Mouse (Mus musculus) cerebellum, adult 11-12 months (tissue): ENCODE measurements around the gene Caml.
"Not testable (repeated sequence)": the region's sequence is repeated elsewhere in the genome, so short reads cannot be mapped to it uniquely, and the experiment has no call there.

Experiments used
- DNase-seq: peaks from one replicate; pipeline ENCODE4 v3.0.0; 2022

The Caml gene

GRCm38 (mm10) chr13:55622156-55622648, 603 bp upstream of the Caml start:
- DNase-seq: not testable (repeated sequence)

GRCm38 (mm10) chr13:55634639-55635127, 11.9 kb downstream of the Caml start, which contains the start of gene Ddx46:
Gene Ddx46, plus strand, starts transcription at chr13:55635027.
- peak; percentile 85 for DNase-seq

- no peak for DNase-seq
Observed at GRCm38 (mm10) chr13:55635146-55635571, 12.4 kb downstream of the Caml start.

GRCm38 (mm10) chr13:55636185-55636983, 13.6 kb downstream of the Caml start:
- no peak for DNase-seq

GRCm38 (mm10) chr13:55640480-55640879, 17.7 kb downstream of the Caml start:
- DNase-seq: peak; percentile 40

GRCm38 (mm10) chr13:55644525-55644924, 21.7 kb downstream of the Caml start:
- no peak for DNase-seq

- DNase-seq: no peak
Observed at GRCm38 (mm10) chr13:55650098-55650497, 27.3 kb downstream of the Caml start.

GRCm38 (mm10) chr13:55650980-55651379, 28.2 kb downstream of the Caml start:
- DNase-seq: no peak

- DNase-seq: no peak
Observed at GRCm38 (mm10) chr13:55668550-55668949, 45.7 kb downstream of the Caml start.

GRCm38 (mm10) chr13:55672711-55673110, 49.9 kb downstream of the Caml start:
- no peak for DNase-seq

GRCm38 (mm10) chr13:55677364-55677763, 54.6 kb downstream of the Caml start:
- no peak for DNase-seq
